Mouse (Mus musculus) thymus, adult 2 months (tissue): Measurements from ENCODE around the gene Olfr314.
"Not testable (repeated sequence)": the region's sequence is repeated elsewhere in the genome, so short reads cannot be mapped to it uniquely, and the experiment has no call there.

Experiments used
- CTCF ChIP-seq: fragments of 200-500 bp; IDR thresholded peaks from 2 replicates; pipeline ENCODE4 v1.5.1; 2012; ENCODE audit warnings: mild to moderate bottlenecking, control low read depth, low read length, moderate library complexity, borderline replicate concordance; ENCODE audit not compliant: control insufficient read depth, poor library complexity, insufficient read depth; ENCODE audit errors: extremely low read depth
- POLR2A ChIP-seq: fragments of 200-500 bp; IDR thresholded peaks from 2 replicates; pipeline ENCODE4 v1.6.1; 2012; ENCODE audit warnings: mild to moderate bottlenecking, low read length, control low read depth, moderate library complexity; ENCODE audit not compliant: control insufficient read depth, poor library complexity, insufficient read depth; ENCODE audit errors: extremely low read depth

GRCm38 (mm10) chr11:58751096-58751495 lies 31.7 kb upstream of the Olfr314 start:
- TF ChIP-seq CTCF, POLR2A: not testable (repeated sequence)
